Mouse (Mus musculus): ENCODE results near the gene Krt90. TPM values are rescaled to one million over a fixed set of nuclear protein-coding genes. Genes with fewer than 3 reads are reported as not detected.

The Krt90 gene
- polyA plus RNA-seq, 1 experiment from 2014 or later: 0.07 TPM

GRCm38 (mm10) chr15:101508247-101508646, 54.5 kb downstream of the Krt90 start:
- Histone ChIP-seq H3K27ac (ENCODE audit: low read depth) (no peak overlapping the region), H3K4me3 (ENCODE audit: low read depth, low read length) (no peak overlapping the region), H3K4me2 (no peak overlapping the region), H3K36me3 (ENCODE audit: insufficient read depth) (no peaks in the 10 kb centered on the region), H3K9ac (no peak overlapping the region), H3K9me3 (ENCODE audit: low read depth, low read length) (no peaks in the 10 kb centered on the region), H3K27me3 (ENCODE audit: insufficient read depth, low read length) (no peaks in the 10 kb centered on the region), H3K4me1 (ENCODE audit: insufficient read depth) (no peaks in the 10 kb centered on the region)
- DNase-seq (peak; percentile 43), ATAC-seq (ENCODE audit: insufficient read depth) (no peak)
- TF ChIP-seq CTCF (IDR thresholded peaks at IDR 0.05; ENCODE audit: low read depth): no peak
- 44% methylated on average over 9 of the region's 9 CpGs for WGBS

GRCm38 (mm10) chr15:101506896-101507758, 55.6 kb downstream of the Krt90 start:
- no peaks in the 10 kb centered on the region for H3K27me3 ChIP-seq (ENCODE audit: insufficient read depth, low read length)
- no peak for TF ChIP-seq CTCF (IDR thresholded peaks at IDR 0.05; ENCODE audit: low read depth)
- no peak overlapping the region for H3K27ac ChIP-seq (ENCODE audit: low read depth)
- 44% methylated on average over 14 of the region's 14 CpGs for WGBS
- ATAC-seq (ENCODE audit: insufficient read depth) (no peak), DNase-seq (no peak)
- H3K4me2 ChIP-seq: no peak overlapping the region
- no peaks in the 10 kb centered on the region for H3K36me3 ChIP-seq (ENCODE audit: insufficient read depth)
- no peak overlapping the region for H3K4me3 ChIP-seq (ENCODE audit: low read depth, low read length)
- no peaks in the 10 kb centered on the region for H3K9me3 ChIP-seq (ENCODE audit: low read depth, low read length)
- no peak overlapping the region for H3K9ac ChIP-seq
- no peaks in the 10 kb centered on the region for H3K4me1 ChIP-seq (ENCODE audit: insufficient read depth)

Small RNA genes lying within 50 kb of the gene (microRNA-seq; reads per million reads assigned to microRNA genes)
- gene Gm44393 (ENCODE audit: borderline number of aligned reads) (not detected), gene Gm44460 (ENCODE audit: borderline number of aligned reads) (not detected)

Other genes starting within 250 kb of the Krt90 start
- 1.5 and 2.2 TPM in 2 replicates for gene Krt80, start 192.8 kb downstream of the Krt90 start, polyA plus RNA-seq (2014; fragmentation: Nextera tagmentation; extraction: Ambion mirVana)
- 108 and 114 TPM in 2 replicates for gene Krt7, start 151.9 kb downstream of the Krt90 start, polyA plus RNA-seq (2014; fragmentation: Nextera tagmentation; extraction: Ambion mirVana)
- gene Krt87, start 124.1 kb downstream of the Krt90 start, polyA plus RNA-seq (2014; fragmentation: Nextera tagmentation; extraction: Ambion mirVana): 0.20 and 0.22 TPM in 2 replicates
- 0.22 TPM in 1 of 2 replicates, not detected in the other for gene Krt88, start 115.2 kb downstream of the Krt90 start, polyA plus RNA-seq (2014; fragmentation: Nextera tagmentation; extraction: Ambion mirVana)
- not detected in 2 replicates for gene Krt81, start 99.2 kb downstream of the Krt90 start, polyA plus RNA-seq (2014; fragmentation: Nextera tagmentation; extraction: Ambion mirVana)
- not detected in 2 replicates for gene Krt86, start 89.5 kb downstream of the Krt90 start, polyA plus RNA-seq (2014; fragmentation: Nextera tagmentation; extraction: Ambion mirVana)
- gene Krt83, start 71.4 kb downstream of the Krt90 start, polyA plus RNA-seq (2014; fragmentation: Nextera tagmentation; extraction: Ambion mirVana): 0.13 TPM in 1 of 2 replicates, not detected in the other
- not detected in 2 replicates for gene Gm49425, start 45.7 kb downstream of the Krt90 start, polyA plus RNA-seq (2014; fragmentation: Nextera tagmentation; extraction: Ambion mirVana)
- gene Krt84, start 30.1 kb downstream of the Krt90 start, polyA plus RNA-seq (2014; fragmentation: Nextera tagmentation; extraction: Ambion mirVana): not detected in 2 replicates
- not detected in 2 replicates for gene Krt82, start 12.3 kb downstream of the Krt90 start, polyA plus RNA-seq (2014; fragmentation: Nextera tagmentation; extraction: Ambion mirVana)
- not detected in 2 replicates for gene Krt75, start 11.0 kb upstream of the Krt90 start, polyA plus RNA-seq (2014; fragmentation: Nextera tagmentation; extraction: Ambion mirVana)
- not detected in 2 replicates for gene Gm5414, start 65.2 kb upstream of the Krt90 start, polyA plus RNA-seq (2014; fragmentation: Nextera tagmentation; extraction: Ambion mirVana)
- not detected in 2 replicates for gene Gm5478, start 84.4 kb upstream of the Krt90 start, polyA plus RNA-seq (2014; fragmentation: Nextera tagmentation; extraction: Ambion mirVana)
- gene Krt6b, start 117.3 kb upstream of the Krt90 start, polyA plus RNA-seq (2014; fragmentation: Nextera tagmentation; extraction: Ambion mirVana): not detected in 2 replicates
- gene Krt6a, start 131.4 kb upstream of the Krt90 start, polyA plus RNA-seq (2014; fragmentation: Nextera tagmentation; extraction: Ambion mirVana): not detected in 2 replicates
- gene Krt5, start 149.9 kb upstream of the Krt90 start, polyA plus RNA-seq (2014; fragmentation: Nextera tagmentation; extraction: Ambion mirVana): not detected in 2 replicates
- gene Krt71, start 180.2 kb upstream of the Krt90 start, polyA plus RNA-seq (2014; fragmentation: Nextera tagmentation; extraction: Ambion mirVana): not detected in 2 replicates
- gene Krt72, start 223.5 kb upstream of the Krt90 start, polyA plus RNA-seq (2014; fragmentation: Nextera tagmentation; extraction: Ambion mirVana): not detected in 2 replicates
- not detected in 2 replicates for gene Krt73, start 239.4 kb upstream of the Krt90 start, polyA plus RNA-seq (2014; fragmentation: Nextera tagmentation; extraction: Ambion mirVana)

Measured in lung, embryonic 14.5 days (tissue).